Mouse (Mus musculus) limb, embryonic 11.5 days (tissue): ENCODE data around the gene Ccdc18. TPM values are rescaled to one million over a fixed set of nuclear protein-coding genes. Genes with fewer than 3 reads are reported as not detected.
"Not testable (repeated sequence)": the region's sequence is repeated elsewhere in the genome, so short reads cannot be mapped to it uniquely, and the experiment has no call there.

ENCODE experiments used
- ATAC-seq: fragments of 200-750 bp; cut with Nextera tagmentation; 2 replicates; pipeline ENCODE4 v1.8.0; 2017; ENCODE audit warnings: low read depth; ENCODE audit not compliant: insufficient number of reproducible peaks, low FRiP score, low TSS enrichment
- DNase-seq: peaks from one replicate; pipeline ENCODE4 v3.0.0-alpha.2; 2015; ENCODE audit warnings: low spot score
- H3K27ac ChIP-seq: fragments of 300-500 bp; sonication (generic); replicated peaks from 2 replicates; pipeline ENCODE4 v1.5.1; 2014; ENCODE audit warnings: low read depth, mild to moderate bottlenecking, low read length
- H3K27me3 ChIP-seq: fragments of 300-500 bp; sonication (generic); 2 replicates; pipeline ENCODE4 v1.6.1; 2014; ENCODE audit warnings: mild to moderate bottlenecking, low read length, mixed read lengths; ENCODE audit not compliant: control insufficient read depth, insufficient read depth
- H3K36me3 ChIP-seq: fragments of 300-500 bp; sonication (generic); 2 replicates; pipeline ENCODE4 v1.6.1; 2014; ENCODE audit warnings: mild to moderate bottlenecking, low read length, moderate library complexity, mixed read lengths; ENCODE audit not compliant: control insufficient read depth, insufficient read depth
- H3K4me1 ChIP-seq: fragments of 300-500 bp; sonication (generic); 2 replicates; pipeline ENCODE4 v1.6.1; 2014; ENCODE audit warnings: low read length, mixed read lengths; ENCODE audit not compliant: control insufficient read depth, insufficient read depth
- H3K4me2 ChIP-seq: fragments of 300-500 bp; sonication (generic); 2 replicates; pipeline ENCODE4 v1.6.1; 2014; ENCODE audit warnings: low read depth, mild to moderate bottlenecking, moderate library complexity; ENCODE audit not compliant: severe bottlenecking
- H3K4me3 ChIP-seq: fragments of 300-500 bp; sonication (generic); 2 replicates; pipeline ENCODE4 v1.5.1; 2014; ENCODE audit warnings: low read depth, low read length
- H3K9ac ChIP-seq: fragments of 300-500 bp; sonication (generic); 2 replicates; pipeline ENCODE4 v1.6.1; 2014; ENCODE audit warnings: mild to moderate bottlenecking, low read length
- H3K9me3 ChIP-seq: fragments of 300-500 bp; sonication (generic); 2 replicates; pipeline ENCODE4 v1.6.1; 2016; ENCODE audit warnings: low read length; ENCODE audit not compliant: control insufficient read depth
- WGBS: fragments of 180-500 bp; shearing (Covaris S2); extraction: QIAGEN DNeasy Blood & Tissue Kit; methylation state at CpG from one replicate; pipeline ENCODE4 v1.1.7; 2014; 5-methylcytosine and 5-hydroxymethylcytosine counted together
- polyA plus RNA-seq: library from polyadenylated mRNA; unstranded; fragments of >200 nt; fragmentation: Nextera tagmentation; extraction: Ambion mirVana; gene quantifications from 2 replicates; pipeline ENCODE4 v1.2.1, GENCODE M21; 2014

The Ccdc18 gene
- 12.6 and 15.3 TPM in 2 replicates for polyA plus RNA-seq

DNA sequence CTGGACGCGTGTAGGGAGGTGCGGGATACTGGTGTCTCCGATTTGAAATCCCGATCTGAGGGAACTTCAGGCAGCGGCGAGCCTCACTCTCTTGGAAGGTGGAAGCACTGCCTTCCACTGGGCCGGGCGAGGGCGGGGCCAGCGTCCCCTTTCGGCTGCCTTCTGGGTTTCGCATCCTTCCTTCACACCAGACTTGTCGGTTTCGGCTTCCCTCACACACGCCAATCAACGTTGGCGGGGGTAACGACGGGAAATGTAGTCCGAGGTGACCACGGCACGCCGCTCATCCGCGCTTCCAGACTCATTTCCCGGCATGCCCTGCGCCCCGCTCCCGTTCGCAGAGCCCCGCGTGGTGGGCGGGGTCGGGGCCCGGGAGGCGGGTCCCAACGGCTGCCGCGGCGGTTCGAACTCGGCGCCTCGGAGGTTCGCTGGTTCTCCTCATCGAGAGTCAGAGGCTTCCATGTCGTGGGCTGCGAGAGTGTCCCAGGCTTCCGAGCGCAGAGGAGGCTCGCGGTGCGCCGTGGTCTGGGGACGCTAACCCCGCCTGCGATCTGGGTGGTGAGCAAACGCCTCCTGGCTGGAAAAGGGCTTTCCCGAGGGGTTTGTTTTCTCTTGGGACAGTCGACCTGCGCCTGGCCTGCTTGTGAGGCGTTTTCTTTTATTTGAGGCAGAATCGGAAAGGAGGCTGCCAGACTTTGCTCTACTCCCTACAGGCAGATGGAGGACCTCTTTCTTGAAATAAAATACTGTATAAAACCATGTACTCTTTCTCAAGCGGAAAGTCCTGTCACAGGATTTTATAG is at the start of gene Ccdc18, which contains the start of gene Tmed5:
TSS of gene Ccdc18 (plus strand) at position 435 of the 803 bp plus-strand sequence.
TSS of gene Tmed5 (minus strand) at position 180 of the 803 bp plus-strand sequence.
- Histone ChIP-seq H3K9me3 (no peaks in the 10 kb centered on the region), H3K27ac (peak within 1 kb of the TSS; percentile 72), H3K4me2 (peak within 1 kb of the TSS; percentile 79), H3K4me1 (0 out of 2 replicates have a peak, but pooled peaks cover 4% of the 10 kb centered on the region), H3K36me3 (no peaks in the 10 kb centered on the region; the same call in 1 of the 2 replicates), H3K4me3 (peak within 1 kb of the TSS; percentile 71), H3K27me3 (no peaks in the 10 kb centered on the region), H3K9ac (peak within 1 kb of the TSS; percentile 79)
- ATAC-seq: peak; percentile 98
- WGBS: under 1% methylated on average over 64 of the region's 65 CpGs
- peak; percentile 98 for DNase-seq

DNA sequence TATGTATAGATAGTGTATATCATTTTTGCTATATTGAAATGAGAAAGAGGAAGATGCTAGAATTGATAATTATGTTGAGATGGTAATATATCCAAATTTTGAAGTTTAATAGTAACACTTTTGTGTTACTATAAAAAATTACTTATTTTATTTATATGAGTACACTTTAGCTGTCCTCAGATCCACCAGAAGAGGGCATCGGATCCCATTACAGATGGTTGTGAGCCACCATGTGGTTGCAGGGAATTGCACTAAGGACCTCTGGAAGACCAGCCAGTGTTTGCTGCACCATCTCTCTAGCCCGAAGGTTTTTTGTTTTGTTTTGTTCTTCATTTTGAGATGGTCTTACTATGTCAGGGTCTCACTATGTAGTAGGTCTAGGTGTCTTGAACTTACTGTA is 47.2 kb upstream of the Ccdc18 start:
- peaks cover 22% of the 10 kb centered on the region for H3K36me3 ChIP-seq
- DNase-seq (no peak), ATAC-seq (no peak)
- no peak overlapping the region for H3K9ac ChIP-seq
- H3K4me2 ChIP-seq: no peak overlapping the region
- WGBS: 90% methylated on average over 2 of the region's 2 CpGs
- no peaks in the 10 kb centered on the region for H3K4me1 ChIP-seq
- no peak overlapping the region for H3K4me3 ChIP-seq
- H3K27ac ChIP-seq: no peak overlapping the region
- H3K9me3 ChIP-seq: no peaks in the 10 kb centered on the region
- H3K27me3 ChIP-seq: no peaks in the 10 kb centered on the region

DNA sequence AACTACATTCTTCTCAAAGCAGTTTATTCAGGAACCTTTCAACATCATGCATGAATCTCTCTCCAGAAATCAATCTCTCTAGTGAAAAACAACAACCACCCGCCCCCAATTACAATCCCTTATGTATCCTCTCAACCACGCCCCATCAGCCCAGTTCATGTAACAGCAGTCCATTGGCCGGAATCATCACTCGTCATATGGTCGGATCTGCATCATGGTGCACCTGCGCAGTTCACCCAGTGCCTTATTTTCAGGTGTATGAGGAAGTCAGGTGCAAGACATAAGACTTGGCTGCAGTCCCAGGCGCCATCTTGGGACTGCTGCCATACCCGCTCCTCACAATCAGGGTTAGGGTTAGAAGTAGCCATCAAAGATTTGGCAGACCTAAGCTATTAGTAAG is 39.9 kb upstream of the Ccdc18 start:
- H3K27me3 ChIP-seq, H3K4me1 ChIP-seq, H3K4me2 ChIP-seq, H3K9ac ChIP-seq, H3K9me3 ChIP-seq, H3K4me3 ChIP-seq, DNase-seq, ATAC-seq, H3K27ac ChIP-seq: not testable (repeated sequence)
- H3K36me3 ChIP-seq: peaks cover 31% of the 10 kb centered on the region
- 92% methylated on average over 8 of the region's 8 CpGs for whole genome bisulfite sequencing

DNA sequence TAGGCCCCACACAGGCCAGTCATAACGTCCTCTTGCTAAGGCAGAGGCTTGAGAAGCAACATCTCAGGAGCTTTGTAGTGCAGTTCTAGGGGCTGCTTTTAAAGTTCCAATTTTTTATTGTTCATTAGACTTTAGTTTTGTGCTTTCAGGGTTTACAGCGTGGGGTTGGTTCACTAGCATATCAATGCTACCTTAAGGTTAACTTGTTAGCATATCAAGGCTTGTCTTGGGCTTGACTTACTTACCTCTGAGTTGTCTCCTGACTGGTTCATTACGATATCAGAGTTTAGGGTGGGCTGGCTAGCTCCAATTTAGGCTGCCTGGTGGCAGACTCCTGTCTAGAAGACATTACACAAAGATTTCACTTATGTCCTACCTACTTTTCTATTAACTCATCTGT is 35.0 kb upstream of the Ccdc18 start:
- no peak overlapping the region for H3K27ac ChIP-seq
- no peaks in the 10 kb centered on the region for H3K4me1 ChIP-seq
- no peak overlapping the region for H3K4me2 ChIP-seq
- ATAC-seq: no peak
- no peaks in the 10 kb centered on the region for H3K9me3 ChIP-seq
- H3K36me3 ChIP-seq: peaks cover 13% of the 10 kb centered on the region
- no peaks in the 10 kb centered on the region for H3K27me3 ChIP-seq
- 89% methylated on average over 3 of the region's 3 CpGs for WGBS
- H3K4me3 ChIP-seq: no peak overlapping the region
- DNase-seq: no peak
- H3K9ac ChIP-seq: no peak overlapping the region

DNA sequence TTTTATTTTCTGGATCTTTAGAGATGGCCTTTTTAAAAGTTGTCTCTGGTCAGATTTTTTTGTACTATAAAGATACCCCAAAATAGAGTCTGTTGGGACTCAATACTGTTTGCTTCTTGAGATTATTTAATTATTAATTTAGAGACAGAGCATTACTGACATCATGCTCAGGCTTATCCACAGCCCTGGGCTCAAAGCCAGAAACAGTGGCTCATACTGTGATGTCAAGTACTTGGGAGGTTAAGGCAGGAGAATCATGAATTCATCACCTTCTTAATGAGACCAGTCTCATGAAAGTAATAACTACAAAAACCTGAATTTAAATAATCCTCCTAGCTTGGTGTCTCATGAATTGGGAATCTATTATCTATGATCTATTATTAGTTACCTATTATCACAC is 32.5 kb upstream of the Ccdc18 start:
- H3K36me3 ChIP-seq: peaks cover 12% of the 10 kb centered on the region; the same call in 1 of the 2 replicates
- no peaks in the 10 kb centered on the region for H3K27me3 ChIP-seq
- no peaks in the 10 kb centered on the region for H3K9me3 ChIP-seq
- H3K4me3 ChIP-seq: no peak overlapping the region
- no peak for ATAC-seq
- no peak overlapping the region for H3K27ac ChIP-seq
- no peak for DNase-seq
- H3K4me2 ChIP-seq: no peak overlapping the region
- no peak overlapping the region for H3K9ac ChIP-seq
- H3K4me1 ChIP-seq: no peaks in the 10 kb centered on the region

DNA sequence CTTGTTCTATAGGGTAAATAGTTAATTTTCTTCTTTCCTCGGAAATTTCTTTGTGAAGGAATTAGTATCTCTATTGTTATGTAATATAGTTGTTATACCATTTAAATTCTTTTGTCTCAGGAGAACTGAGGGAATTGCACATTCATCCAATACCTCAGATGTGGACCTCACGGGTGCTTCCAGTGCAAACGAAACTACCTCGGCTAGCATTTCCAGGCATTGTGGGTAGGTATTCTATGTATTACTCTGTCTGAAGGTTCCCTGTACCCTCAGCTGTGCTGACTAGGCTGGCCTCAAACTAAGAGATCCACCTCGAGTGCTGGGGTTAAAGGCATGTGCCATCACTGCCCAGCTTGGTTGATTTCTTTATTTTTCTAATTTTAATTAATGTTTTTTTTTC is 28.4 kb upstream of the Ccdc18 start:
- ATAC-seq (no peak), DNase-seq (no peak)
- no peak overlapping the region for H3K4me2 ChIP-seq
- no peaks in the 10 kb centered on the region for H3K9me3 ChIP-seq
- WGBS: 89% methylated on average over 5 of the region's 5 CpGs
- no peak overlapping the region for H3K4me3 ChIP-seq
- no peak overlapping the region for H3K27ac ChIP-seq
- H3K9ac ChIP-seq: no peak overlapping the region
- H3K27me3 ChIP-seq: no peaks in the 10 kb centered on the region
- H3K4me1 ChIP-seq: no peaks in the 10 kb centered on the region
- peaks cover 10% of the 10 kb centered on the region; the same call in 1 of the 2 replicates for H3K36me3 ChIP-seq

DNA sequence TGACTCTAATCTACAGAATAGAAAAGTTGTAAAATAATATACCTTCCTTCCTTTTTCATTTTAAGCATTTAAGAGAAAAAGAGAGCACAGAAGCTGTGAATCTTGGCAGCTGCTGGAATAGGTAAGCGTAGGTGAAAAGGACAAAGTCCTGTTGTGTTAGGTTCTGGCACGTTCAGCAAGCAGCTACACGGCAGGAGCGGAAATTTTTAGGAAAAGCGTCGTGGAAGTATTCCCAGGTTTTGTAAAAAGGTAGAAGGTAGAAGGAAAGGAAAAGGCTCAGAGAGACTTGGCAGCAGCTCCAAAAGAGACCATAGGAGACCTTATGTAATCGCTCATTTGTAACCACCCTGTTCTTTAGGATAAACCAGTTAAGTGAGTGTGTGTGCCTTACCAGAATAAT is 23.3 kb upstream of the Ccdc18 start:
- no peak for ATAC-seq
- WGBS: 98% methylated on average over 7 of the region's 7 CpGs
- no peaks in the 10 kb centered on the region for H3K27me3 ChIP-seq
- no peak for DNase-seq
- H3K36me3 ChIP-seq: peaks cover 10% of the 10 kb centered on the region; the same call in 1 of the 2 replicates
- no peak overlapping the region for H3K9ac ChIP-seq
- H3K9me3 ChIP-seq: no peaks in the 10 kb centered on the region
- no peak overlapping the region for H3K4me2 ChIP-seq
- no peaks in the 10 kb centered on the region for H3K4me1 ChIP-seq
- no peak overlapping the region for H3K4me3 ChIP-seq
- H3K27ac ChIP-seq: no peak overlapping the region

DNA sequence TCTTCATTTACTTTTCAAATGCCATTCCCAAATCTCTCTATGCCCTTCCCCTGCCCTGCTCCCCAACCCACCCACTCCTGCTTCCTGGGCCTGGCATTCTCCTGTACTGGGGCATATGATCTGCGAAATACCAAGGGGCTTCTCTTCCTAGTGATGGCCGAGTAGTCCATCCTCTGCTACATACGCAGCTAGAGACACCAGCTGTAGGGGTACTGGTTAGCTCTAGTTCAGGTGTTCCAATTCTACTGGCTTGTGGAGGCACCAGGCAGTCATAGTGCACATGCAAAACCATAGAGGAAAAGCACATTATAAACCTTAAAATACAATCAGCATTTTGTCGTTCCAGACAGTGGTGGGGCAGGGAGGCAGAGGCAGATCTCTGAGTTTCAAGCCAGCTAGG is 15.0 kb upstream of the Ccdc18 start:
- no peak for ATAC-seq
- H3K4me3 ChIP-seq: no peak overlapping the region
- no peaks in the 10 kb centered on the region for H3K4me1 ChIP-seq
- H3K4me2 ChIP-seq: no peak overlapping the region
- DNase-seq: no peak
- peaks cover 3% of the 10 kb centered on the region; the same call in 1 of the 2 replicates for H3K36me3 ChIP-seq
- WGBS: 94% methylated on average over 4 of the region's 4 CpGs
- H3K9ac ChIP-seq: no peak overlapping the region
- H3K27me3 ChIP-seq: no peaks in the 10 kb centered on the region
- no peaks in the 10 kb centered on the region for H3K9me3 ChIP-seq
- H3K27ac ChIP-seq: no peak overlapping the region
